Comparison of ENCODE assay signal across 9 mouse cellular contexts in genomic region chr10:80384709-80385108, GRCm38 (mm10). TPM values are rescaled to one million over a fixed set of nuclear protein-coding genes. Genes with fewer than 3 reads are reported as not detected.
A peak's percentile ranks its signal among the peaks of the same experiment; 100 is the strongest.
DNase-seq lines count a peak whose midpoint lies in the region; ATAC-seq and TF ChIP-seq lines count a peak whose summit lies in the region.
"Had no signal": no experiment of that assay in that cellular context is flagged by ENCODE, and none has a peak within 500 bp of the region (broad histone marks: within the 10 kb centered on the region; RNA-seq: fewer than 3 reads in every experiment).

No protein-coding gene starts in this region.

- no peak overlapping the region for H3K9ac ChIP-seq in MEL (ENCODE audit: control insufficient read depth, low read depth, low read length, poor library complexity, severe bottlenecking)
- peak overlapping the region; percentile 100 for H3K9ac ChIP-seq in hindbrain, embryonic 11.5 days (ENCODE audit: low read depth, low read length)
- H3K9ac ChIP-seq in liver, postnatal 0 days (replicated peaks), result no peak overlapping the region

- ATAC-seq in hindbrain, embryonic 11.5 days (ENCODE audit: low FRiP score), result no peak
- ATAC-seq in liver, postnatal 0 days, result peak; percentile 62

- H3K36me3 ChIP-seq in MEL (ENCODE audit: control insufficient read depth in 1 of 2, insufficient read depth in 2 of 2, low read length in 2 of 2), result peaks cover 0 to 22% of the 10 kb centered on the region in 2 experiments; a peak in 2 of 4 replicates
- H3K36me3 ChIP-seq in hindbrain, embryonic 11.5 days (ENCODE audit: control insufficient read depth, insufficient read depth, low read length), result peaks cover 21% of the 10 kb centered on the region
- peaks cover 13% of the 10 kb centered on the region for H3K36me3 ChIP-seq in liver, postnatal 0 days (replicated peaks; ENCODE audit: insufficient read depth, low read length)

- H3K4me1 ChIP-seq in cerebellum, adult 2 months (ENCODE audit: control insufficient read depth, insufficient read depth, low read length), result peaks cover 24% of the 10 kb centered on the region
- peaks cover 9 to 39% of the 10 kb centered on the region in 2 experiments for H3K4me1 ChIP-seq in MEL (ENCODE audit: control insufficient read depth in 1 of 2, insufficient read depth in 2 of 2, low read length in 2 of 2)
- peaks cover 12% of the 10 kb centered on the region for H3K4me1 ChIP-seq in hindbrain, embryonic 11.5 days (replicated peaks; ENCODE audit: control insufficient read depth, insufficient read depth, low read length)
- H3K4me1 ChIP-seq in liver, postnatal 0 days (ENCODE audit: insufficient read depth), result peaks cover 46% of the 10 kb centered on the region

- H3K79me2 ChIP-seq in MEL (ENCODE audit: control insufficient read depth, insufficient read depth, low read length, poor library complexity), result peaks cover 17% of the 10 kb centered on the region

- H3K4me3 ChIP-seq in cerebellum, adult 2 months (replicated peaks; ENCODE audit: insufficient read depth, low read depth, low read length), result peak overlapping the region; percentile 64
- no peak overlapping the region for H3K4me3 ChIP-seq in MEL (ENCODE audit: control insufficient read depth in 1 of 2, insufficient read depth in 1 of 2, low read depth in 2 of 2, low read length in 2 of 2)
- peak overlapping the region; percentile 98 for H3K4me3 ChIP-seq in hindbrain, embryonic 11.5 days (ENCODE audit: low read depth, low read length)
- H3K4me3 ChIP-seq in liver, postnatal 0 days (ENCODE audit: low read depth, low read length), result no peak overlapping the region

- TF ChIP-seq RAD21 in MEL (IDR thresholded peaks at IDR 0.05; ENCODE audit: low read depth, low read length), result no peak

- H3K9me3 ChIP-seq in MEL (replicated peaks; ENCODE audit: insufficient read depth, low read length), result no peaks in the 10 kb centered on the region
- no peaks in the 10 kb centered on the region for H3K9me3 ChIP-seq in hindbrain, embryonic 11.5 days (ENCODE audit: control insufficient read depth, low read length)
- no peaks in the 10 kb centered on the region for H3K9me3 ChIP-seq in liver, postnatal 0 days (ENCODE audit: low read length)

- TF ChIP-seq EP300 in MEL (IDR thresholded peaks at IDR 0.05; ENCODE audit: low read depth in 1 of 2, low read length in 2 of 2), result peak in 1 of 2 experiments; percentile 42; a peak in 2 of 4 replicates
- TF ChIP-seq EP300 in liver, postnatal 0 days (IDR thresholded peaks at IDR 0.05; ENCODE audit: low read depth), result peak; percentile 68

- intact Hi-C loops in gastrocnemius, postnatal 14 days (cut with DNase I; ENCODE audit: low total_unique reads), result no loop called here

- no peaks in the 10 kb centered on the region for H3K27me3 ChIP-seq in cerebellum, adult 2 months (ENCODE audit: control insufficient read depth, insufficient read depth, low read length)
- H3K27me3 ChIP-seq in MEL (ENCODE audit: control insufficient read depth in 1 of 2, insufficient read depth in 2 of 2, low read length in 2 of 2), result no peaks in the 10 kb centered on the region
- H3K27me3 ChIP-seq in hindbrain, embryonic 11.5 days (ENCODE audit: control insufficient read depth, insufficient read depth, low read length), result no peaks in the 10 kb centered on the region
- peaks cover 10% of the 10 kb centered on the region; the same call in 1 of the 2 replicates for H3K27me3 ChIP-seq in liver, postnatal 0 days (ENCODE audit: insufficient read depth, low read length)

- TF ChIP-seq POLR2A in cerebellum, adult 2 months (IDR thresholded peaks at IDR 0.05; ENCODE audit: borderline replicate concordance, insufficient read depth, low read length), result no peak
- TF ChIP-seq POLR2A in MEL (IDR thresholded peaks at IDR 0.05; ENCODE audit: control insufficient read depth in 1 of 2, insufficient read depth in 1 of 2, low read depth in 1 of 2, low read length in 2 of 2, poor library complexity in 1 of 2), result no peak

- DNase-seq in cerebellum, adult 2 months, result no peak
- no peak for DNase-seq in cerebellum, adult 9-11 months
- peak; percentile 43 for DNase-seq in MEL (ENCODE audit: low read depth, low spot score)
- DNase-seq in hindbrain, embryonic 11.5 days (ENCODE audit: low spot score), result no peak
- no peak for DNase-seq in liver, postnatal 0 days
- DNase-seq in gastrocnemius, postnatal 25 days, result no peak
- DNase-seq in gastrocnemius, postnatal 14 days, result no peak
- DNase-seq in urinary bladder, postnatal 14 days (ENCODE audit: low spot score), result no peak
- DNase-seq: heart, postnatal 10 days had no signal

- WGBS in cerebellum, adult 2 months, result 35% methylated on average over 7 of the region's 7 CpGs
- WGBS in hindbrain, embryonic 11.5 days, result 82% methylated on average over 7 of the region's 7 CpGs
- WGBS in liver, postnatal 0 days (ENCODE audit: insufficient replicate concordance), result 52% methylated on average over 7 of the region's 7 CpGs

- H3K27ac ChIP-seq in cerebellum, adult 2 months (ENCODE audit: insufficient read depth, low read length), result no peak overlapping the region
- H3K27ac ChIP-seq in MEL (ENCODE audit: control insufficient read depth, low read depth, low read length), result no peak overlapping the region
- H3K27ac ChIP-seq in hindbrain, embryonic 11.5 days (ENCODE audit: low read depth, low read length), result peak overlapping the region; percentile 99
- H3K27ac ChIP-seq in liver, postnatal 0 days (ENCODE audit: low read depth), result no peak overlapping the region

- TF ChIP-seq CTCF in cerebellum, adult 2 months (IDR thresholded peaks at IDR 0.05; ENCODE audit: borderline replicate concordance, insufficient read depth, low read depth, low read length), result no peak
- TF ChIP-seq CTCF in MEL (IDR thresholded peaks at IDR 0.05 in 2 of 3, conservative IDR thresholded peaks at IDR 0.05 in 1 of 3; ENCODE audit: control insufficient read depth in 1 of 3, insufficient read depth in 1 of 3, low read depth in 2 of 3, low read length in 3 of 3, poor library complexity in 1 of 3, severe bottlenecking in 1 of 3), result no peak
- no peak for TF ChIP-seq CTCF in liver, postnatal 0 days (IDR thresholded peaks at IDR 0.05; ENCODE audit: low read depth)

- peak overlapping the region; percentile 80 for H3K4me2 ChIP-seq in hindbrain, embryonic 11.5 days (replicated peaks; ENCODE audit: low read depth, low read length)
- no peak overlapping the region; the same call in 1 of the 2 replicates for H3K4me2 ChIP-seq in liver, postnatal 0 days (ENCODE audit: low read depth, low read length)

TF ChIP-seq in MEL, 35 proteins besides CTCF, POLR2A, EP300 and RAD21:
- TF ChIP-seq GATA1 (IDR thresholded peaks at IDR 0.05; ENCODE audit: low read depth, low read length) (0 out of 2 replicates have a peak, but pooled peaks have one; percentile 27), TAL1 (IDR thresholded peaks at IDR 0.05; ENCODE audit: low read length) (peak; percentile 62), MAX (IDR thresholded peaks at IDR 0.05; ENCODE audit: low read length) (no peak)
TF ChIP-seq in MEL: peak in this region for 2.

RNA-seq across cellular contexts. Expression of gene Mex3d, which starts 2.8 kb away (rescaled TPM):
- 16.1 and 16.2 TPM in 2 replicates for polyA plus RNA-seq in cerebellum, adult 2 months (2012; rRNA removed)
- total RNA-seq in MEL (2012; rRNA removed), result 14.1 and 15.6 TPM in 2 replicates
- polyA plus RNA-seq in MEL (2012; ENCODE audit: insufficient read depth in 1 of 2, insufficient read length in 2 of 2, low read depth in 1 of 2, low replicate concordance in 2 of 2, missing spikeins in 1 of 2), result 10 to 100 TPM in 1 of 2 experiments, not detected in 1; 18.8 TPM
- 13.4 and 14.7 TPM in 2 replicates for polyA plus RNA-seq in hindbrain, embryonic 11.5 days (2014; fragmentation: Nextera tagmentation; extraction: Ambion mirVana)
- 0.72 and 0.99 TPM in 2 replicates for polyA plus RNA-seq in liver, postnatal 0 days (2015; fragmentation: Nextera tagmentation; extraction: Ambion mirVana)
- 1 to 10 TPM; 3.9 to 4.3 TPM for total RNA-seq in gastrocnemius, postnatal 25 days (2021)
- total RNA-seq in gastrocnemius, postnatal 14 days (2021), result 1 to 10 TPM; 5.2 to 6.0 TPM

RNA-seq across cellular contexts. Expression of gene Mbd3, which starts 14.6 kb away (rescaled TPM):
- polyA plus RNA-seq in cerebellum, adult 2 months (2012; rRNA removed), result 193 and 199 TPM in 2 replicates
- 81.4 and 86.9 TPM in 2 replicates for total RNA-seq in MEL (2012; rRNA removed)
- 100 to 1,000 TPM in 1 of 2 experiments, not detected in 1; 289 TPM for polyA plus RNA-seq in MEL (2012; ENCODE audit: insufficient read depth in 1 of 2, insufficient read length in 2 of 2, low read depth in 1 of 2, low replicate concordance in 2 of 2, missing spikeins in 1 of 2)
- polyA plus RNA-seq in hindbrain, embryonic 11.5 days (2014; fragmentation: Nextera tagmentation; extraction: Ambion mirVana), result 227 and 240 TPM in 2 replicates
- 33.4 and 33.5 TPM in 2 replicates for polyA plus RNA-seq in liver, postnatal 0 days (2015; fragmentation: Nextera tagmentation; extraction: Ambion mirVana)
- 10 to 100 TPM; 78.7 to 93.6 TPM for total RNA-seq in gastrocnemius, postnatal 25 days (2021)
- total RNA-seq in gastrocnemius, postnatal 14 days (2021), result 100 to 1,000 TPM in 1 of 2 experiments, 10 to 100 TPM in 1; 81.0 to 102 TPM

RNA-seq across cellular contexts. Expression of gene Uqcr11, which starts 21.9 kb away (rescaled TPM):
- 1,410 and 1,545 TPM in 2 replicates for polyA plus RNA-seq in cerebellum, adult 2 months (2012; rRNA removed)
- total RNA-seq in MEL (2012; rRNA removed), result 879 and 935 TPM in 2 replicates
- 100 to 1,000 TPM in 1 of 2 experiments, not detected in 1; 481 TPM for polyA plus RNA-seq in MEL (2012; ENCODE audit: insufficient read depth in 1 of 2, insufficient read length in 2 of 2, low read depth in 1 of 2, low replicate concordance in 2 of 2, missing spikeins in 1 of 2)
- 466 and 480 TPM in 2 replicates for polyA plus RNA-seq in hindbrain, embryonic 11.5 days (2014; fragmentation: Nextera tagmentation; extraction: Ambion mirVana)
- polyA plus RNA-seq in liver, postnatal 0 days (2015; fragmentation: Nextera tagmentation; extraction: Ambion mirVana), result 753 and 771 TPM in 2 replicates
- 100 to 1,000 TPM; 913 to 952 TPM for total RNA-seq in gastrocnemius, postnatal 25 days (2021)
- total RNA-seq in gastrocnemius, postnatal 14 days (2021), result 100 to 1,000 TPM; 793 to 884 TPM

RNA-seq across cellular contexts. Expression of gene Plk5, which starts 28.4 kb away (rescaled TPM):
- polyA plus RNA-seq in cerebellum, adult 2 months (2012; rRNA removed), result 145 and 151 TPM in 2 replicates
- total RNA-seq in MEL (2012; rRNA removed), result 0.19 TPM in 1 of 2 replicates, not detected in the other
- under 1 TPM in 1 of 2 experiments, not detected in 1; 0.19 TPM for polyA plus RNA-seq in MEL (2012; ENCODE audit: insufficient read depth in 1 of 2, insufficient read length in 2 of 2, low read depth in 1 of 2, low replicate concordance in 2 of 2, missing spikeins in 1 of 2)
- polyA plus RNA-seq in hindbrain, embryonic 11.5 days (2014; fragmentation: Nextera tagmentation; extraction: Ambion mirVana), result 0.11 and 0.14 TPM in 2 replicates
- polyA plus RNA-seq in liver, postnatal 0 days (2015; fragmentation: Nextera tagmentation; extraction: Ambion mirVana), result 0.08 and 0.20 TPM in 2 replicates
- total RNA-seq in gastrocnemius, postnatal 25 days (2021), result under 1 TPM; 0.13 TPM
- total RNA-seq in gastrocnemius, postnatal 14 days (2021), result under 1 TPM; 0.12 to 0.13 TPM

RNA-seq across cellular contexts. Expression of gene Adamtsl5, which starts 36.5 kb away (rescaled TPM):
- polyA plus RNA-seq in cerebellum, adult 2 months (2012; rRNA removed), result 7.9 and 10.8 TPM in 2 replicates
- 2.4 and 3.9 TPM in 2 replicates for total RNA-seq in MEL (2012; rRNA removed)
- 10 to 100 TPM in 1 of 2 experiments, not detected in 1; 16.5 TPM for polyA plus RNA-seq in MEL (2012; ENCODE audit: insufficient read depth in 1 of 2, insufficient read length in 2 of 2, low read depth in 1 of 2, low replicate concordance in 2 of 2, missing spikeins in 1 of 2)
- 0.54 and 0.70 TPM in 2 replicates for polyA plus RNA-seq in hindbrain, embryonic 11.5 days (2014; fragmentation: Nextera tagmentation; extraction: Ambion mirVana)
- polyA plus RNA-seq in liver, postnatal 0 days (2015; fragmentation: Nextera tagmentation; extraction: Ambion mirVana), result 1.5 and 1.8 TPM in 2 replicates
- 10 to 100 TPM; 38.8 to 70.8 TPM for total RNA-seq in gastrocnemius, postnatal 25 days (2021)
- 10 to 100 TPM; 24.2 to 26.1 TPM for total RNA-seq in gastrocnemius, postnatal 14 days (2021)

Comparison
In these comparisons a context has a peak if more than half of its experiments do, and no peak if none do; other contexts are left out.
1. H3K4me3 ChIP-seq: peak in cerebellum, adult 2 months (single experiment) and hindbrain, embryonic 11.5 days (single experiment); none in MEL (0 of 2) and liver, postnatal 0 days (single experiment).